ENCODE assay signal across 19 mouse cellular contexts in genomic region chr13:101741530-101742309, GRCm38 (mm10). TPM values are rescaled to one million over a fixed set of nuclear protein-coding genes. Genes with fewer than 3 reads are reported as not detected.
DNase-seq lines count a peak whose midpoint lies in the region; ATAC-seq and TF ChIP-seq lines count a peak whose summit lies in the region.
"Had no signal": no experiment of that assay in that cellular context is flagged by ENCODE, and none has a peak within 500 bp of the region (broad histone marks: within the 10 kb centered on the region; RNA-seq: fewer than 3 reads in every experiment).

No protein-coding gene starts in this region.

- no peaks in the 10 kb centered on the region for H3K9me3 ChIP-seq in kidney, postnatal 0 days (replicated peaks; ENCODE audit: low read length)
- no peaks in the 10 kb centered on the region for H3K9me3 ChIP-seq in lung, embryonic 16.5 days (ENCODE audit: control insufficient read depth, low read length)
- H3K9me3 ChIP-seq in hindbrain, embryonic 12.5 days (replicated peaks), result no peaks in the 10 kb centered on the region
- H3K9me3 ChIP-seq: forebrain, embryonic 15.5 days; heart, embryonic 10.5 days; hindbrain, embryonic 10.5 days; limb, embryonic 15.5 days; megakaryocyte, embryonic 14.5 days had no signal

- TF ChIP-seq CTCF in kidney, postnatal 0 days (IDR thresholded peaks at IDR 0.05; ENCODE audit: low read depth), result no peak
- TF ChIP-seq CTCF in small intestine, adult 2 months (IDR thresholded peaks at IDR 0.05; ENCODE audit: extremely low read depth, insufficient read length, insufficient replicate concordance, low read depth, low read length), result no peak
- TF ChIP-seq CTCF in left cerebral cortex, adult 2 months (IDR thresholded peaks at IDR 0.05), result no peak

- H3K9ac ChIP-seq in kidney, postnatal 0 days (ENCODE audit: low read depth, low read length), result no peak overlapping the region
- no peak overlapping the region for H3K9ac ChIP-seq in lung, embryonic 16.5 days (ENCODE audit: low read length)
- H3K9ac ChIP-seq in hindbrain, embryonic 12.5 days, result no peak overlapping the region
- H3K9ac ChIP-seq: forebrain, embryonic 15.5 days; limb, embryonic 15.5 days had no signal

- peak overlapping the region; percentile 19; the same call in 1 of the 2 replicates for H3K27ac ChIP-seq in kidney, postnatal 0 days
- H3K27ac ChIP-seq in lung, embryonic 16.5 days (ENCODE audit: low read length), result peak overlapping the region; percentile 55; the same call in 1 of the 2 replicates
- peak overlapping the region; percentile 46; the same call in 1 of the 2 replicates for H3K27ac ChIP-seq in small intestine, adult 2 months (ENCODE audit: insufficient read depth, low read depth, low read length)
- no peak overlapping the region for H3K27ac ChIP-seq in left cerebral cortex, adult 2 months
- no peak overlapping the region for H3K27ac ChIP-seq in hindbrain, embryonic 12.5 days
- H3K27ac ChIP-seq: forebrain, embryonic 15.5 days; heart, embryonic 10.5 days; hindbrain, embryonic 10.5 days; limb, embryonic 15.5 days had no signal

- H3K4me1 ChIP-seq in kidney, postnatal 0 days (replicated peaks; ENCODE audit: insufficient read depth, low read length), result peaks cover 24% of the 10 kb centered on the region
- peaks cover 70% of the 10 kb centered on the region for H3K4me1 ChIP-seq in lung, embryonic 16.5 days (replicated peaks; ENCODE audit: control insufficient read depth, insufficient read depth, low read length)
- H3K4me1 ChIP-seq in small intestine, adult 2 months (ENCODE audit: control insufficient read depth, insufficient read depth, insufficient read length, low read length), result peaks cover 46% of the 10 kb centered on the region
- H3K4me1 ChIP-seq in hindbrain, embryonic 12.5 days, result peaks cover under 1% of the 10 kb centered on the region; the same call in 1 of the 2 replicates

- H3K36me3 ChIP-seq in kidney, postnatal 0 days (ENCODE audit: insufficient read depth, low read length), result no peaks in the 10 kb centered on the region
- H3K36me3 ChIP-seq in lung, embryonic 16.5 days (ENCODE audit: control insufficient read depth, insufficient read depth, low read length), result no peaks in the 10 kb centered on the region
- H3K36me3 ChIP-seq in small intestine, adult 2 months (ENCODE audit: control insufficient read depth, insufficient read depth, low read length), result no peaks in the 10 kb centered on the region
- no peaks in the 10 kb centered on the region for H3K36me3 ChIP-seq in hindbrain, embryonic 12.5 days
- H3K36me3 ChIP-seq: forebrain, embryonic 15.5 days; heart, embryonic 10.5 days; hindbrain, embryonic 10.5 days; limb, embryonic 15.5 days had no signal

- intact Hi-C loops in left cerebral cortex, adult 2 months (cut with DNase I), result no loop called here

- ATAC-seq in kidney, postnatal 0 days (replicated peaks; ENCODE audit: low FRiP score, low read depth), result no peak
- ATAC-seq in lung, embryonic 16.5 days (ENCODE audit: low read depth), result no peak
- ATAC-seq in hindbrain, embryonic 12.5 days (ENCODE audit: low FRiP score), result no peak
- ATAC-seq: forebrain, embryonic 15.5 days had no signal

- H3K4me3 ChIP-seq in kidney, postnatal 0 days (replicated peaks; ENCODE audit: low read depth, low read length), result no peak overlapping the region
- H3K4me3 ChIP-seq in lung, embryonic 16.5 days (ENCODE audit: low read length), result no peak overlapping the region
- H3K4me3 ChIP-seq in small intestine, adult 2 months (ENCODE audit: low read depth, low read length), result no peak overlapping the region
- H3K4me3 ChIP-seq in left cerebral cortex, adult 2 months, result no peak overlapping the region
- no peak overlapping the region for H3K4me3 ChIP-seq in hindbrain, embryonic 12.5 days
- H3K4me3 ChIP-seq: forebrain, embryonic 15.5 days; heart, embryonic 10.5 days; hindbrain, embryonic 10.5 days; limb, embryonic 15.5 days had no signal

- no peaks in the 10 kb centered on the region for H3K27me3 ChIP-seq in kidney, postnatal 0 days (ENCODE audit: insufficient read depth, low read length)
- no peaks in the 10 kb centered on the region for H3K27me3 ChIP-seq in lung, embryonic 16.5 days (ENCODE audit: control insufficient read depth, insufficient read depth, low read depth, low read length)
- H3K27me3 ChIP-seq in small intestine, adult 2 months (ENCODE audit: control insufficient read depth, insufficient read depth, low read length), result no peaks in the 10 kb centered on the region
- H3K27me3 ChIP-seq in hindbrain, embryonic 12.5 days, result no peaks in the 10 kb centered on the region
- H3K27me3 ChIP-seq: forebrain, embryonic 15.5 days; limb, embryonic 15.5 days; megakaryocyte, embryonic 14.5 days had no signal

- no peak for DNase-seq in kidney, postnatal 0 days (ENCODE audit: low spot score)
- DNase-seq in kidney, adult 11 months, result no peak
- DNase-seq in lung, postnatal 10 days, result no peak
- DNase-seq in left cerebral cortex, adult 2 months (ENCODE audit: extremely low spot score in 1 of 2, low spot score in 2 of 2), result no peak
- DNase-seq: cerebellum, adult 18-20 months; cerebellum, postnatal 25 days; embryo, embryonic 11 days; gastrocnemius, postnatal 14 days; layer of hippocampus, postnatal 36 days; right cerebral cortex, postnatal 14 days; thymus, postnatal 14 days had no signal

- no peak overlapping the region for H3K4me2 ChIP-seq in kidney, postnatal 0 days (ENCODE audit: low read length)
- H3K4me2 ChIP-seq in lung, embryonic 16.5 days (ENCODE audit: low read depth, low read length), result no peak overlapping the region
- H3K4me2 ChIP-seq in hindbrain, embryonic 12.5 days (replicated peaks), result no peak overlapping the region
- H3K4me2 ChIP-seq: forebrain, embryonic 15.5 days; limb, embryonic 15.5 days had no signal

- TF ChIP-seq POLR2A in small intestine, adult 2 months (IDR thresholded peaks at IDR 0.05; ENCODE audit: low read depth, low read length), result no peak

- 67% methylated on average over 11 of the region's 11 CpGs for WGBS in kidney, postnatal 0 days
- 59% methylated on average over 11 of the region's 11 CpGs for WGBS in lung, embryonic 16.5 days
- 32% methylated on average over 11 of the region's 11 CpGs for WGBS in small intestine, adult 2 months
- 88% methylated on average over 11 of the region's 11 CpGs for WGBS in hindbrain, embryonic 12.5 days

RNA-seq across cellular contexts. Expression of gene Pik3r1, which starts 26.3 kb away (rescaled TPM):
- polyA plus RNA-seq in kidney, postnatal 0 days (2015; fragmentation: Nextera tagmentation; extraction: Ambion mirVana), result 30.3 and 35.8 TPM in 2 replicates
- polyA plus RNA-seq in lung, embryonic 16.5 days (2015; fragmentation: Nextera tagmentation; extraction: Ambion mirVana), result 28.5 and 31.1 TPM in 2 replicates
- 5.7 and 11.4 TPM in 2 replicates for polyA plus RNA-seq in small intestine, adult 2 months (2012; rRNA removed)
- 100 to 1,000 TPM; 136 to 159 TPM for total RNA-seq in left cerebral cortex, adult 2 months (2021)
- polyA plus RNA-seq in hindbrain, embryonic 12.5 days (2016; fragmentation: Nextera tagmentation; extraction: Ambion mirVana), result 31.4 and 34.9 TPM in 2 replicates

Comparison
In these comparisons a context has a peak if more than half of its experiments do, and no peak if none do; other contexts are left out.
1. H3K27ac ChIP-seq: peak in kidney, postnatal 0 days (single experiment), lung, embryonic 16.5 days (single experiment) and small intestine, adult 2 months (single experiment); none in left cerebral cortex, adult 2 months (single experiment) and hindbrain, embryonic 12.5 days (single experiment).